Mouse (Mus musculus): ENCODE measurements around the gene Tex30.

The Tex30 gene

GRCm38 (mm10) chr1:44042555-44042915, 59.7 kb downstream of the Tex30 start:
- no peak for DNase-seq (ENCODE audit: low spot score in 2 of 2)

GRCm38 (mm10) chr1:44041797-44042554, 60.3 kb downstream of the Tex30 start:
- DNase-seq (ENCODE audit: low spot score in 2 of 2) = peak; percentile 77 to 78
